Mouse (Mus musculus) kidney, postnatal 36 days (tissue): ENCODE results near the gene 6330409D20Rik.

Source experiments
- DNase-seq, 2 experiments: peaks; one replicate each; pipeline ENCODE4 v3.0.0; 2021 to 2022; ENCODE audit warnings: mixed read lengths in 2 of 2

Gene 6330409D20Rik

DNA sequence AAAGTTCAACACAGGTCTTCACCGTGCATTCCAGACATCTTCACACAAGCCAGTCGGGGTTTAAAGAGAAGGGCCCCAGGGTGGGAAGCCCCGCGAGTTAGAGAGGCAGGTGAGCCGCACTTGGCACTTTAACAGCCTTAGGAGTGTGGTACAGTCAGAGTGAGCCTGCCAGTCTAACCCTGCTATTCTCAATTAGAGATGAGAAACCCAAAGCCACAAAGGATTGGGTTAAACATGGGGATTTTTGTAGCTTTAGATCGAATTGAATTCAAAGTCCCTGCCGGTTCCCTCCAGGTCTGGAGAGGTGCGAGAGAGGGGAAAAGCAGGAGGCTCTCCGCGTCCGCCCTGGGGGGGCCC lies at the start of gene 6330409D20Rik:
Gene 6330409D20Rik (minus strand): TSS at position 101 of the 357 bp plus-strand sequence.
- no peak for DNase-seq

DNA sequence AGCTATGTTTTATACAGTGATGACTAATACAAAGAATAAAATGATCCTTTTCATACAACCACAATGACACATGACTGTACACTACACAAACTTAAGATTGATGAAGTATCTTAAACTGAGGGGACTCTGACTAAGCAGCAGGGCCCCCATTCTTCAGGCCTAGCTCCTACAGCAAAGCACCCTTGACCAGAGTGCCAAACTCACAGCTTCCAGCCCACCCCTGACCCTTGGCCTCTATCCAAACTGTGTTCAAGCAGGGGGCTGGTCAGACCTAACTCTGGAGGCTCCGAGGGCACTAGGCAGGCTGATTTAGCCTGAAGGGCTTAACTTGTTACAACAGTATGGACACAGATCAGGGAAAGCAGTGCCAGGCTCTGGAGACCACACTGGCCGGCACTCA lies 47.8 kb upstream of the 6330409D20Rik start:
- DNase-seq, result no peak

DNA sequence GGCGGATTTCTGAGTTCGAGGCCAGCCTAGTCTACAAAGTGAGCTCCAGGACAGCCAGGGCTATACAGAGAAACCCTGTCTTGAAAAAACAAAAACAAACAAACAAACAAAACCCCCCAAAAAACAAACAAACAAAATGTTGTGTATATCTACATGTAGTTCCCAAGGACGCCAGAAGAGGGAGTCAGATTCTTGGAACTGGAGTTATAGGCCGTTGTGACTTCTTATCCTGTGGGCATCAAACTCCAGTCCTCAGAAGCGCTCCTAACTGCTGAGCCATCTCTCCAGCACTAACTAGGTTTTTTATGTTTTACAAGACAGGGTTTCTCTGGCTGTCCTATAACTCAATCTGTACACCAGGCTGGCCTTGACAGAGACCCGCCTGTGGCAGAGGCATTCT lies 46.4 kb upstream of the 6330409D20Rik start:
- peak in 1 of 2 experiments; percentile 46 for DNase-seq

DNA sequence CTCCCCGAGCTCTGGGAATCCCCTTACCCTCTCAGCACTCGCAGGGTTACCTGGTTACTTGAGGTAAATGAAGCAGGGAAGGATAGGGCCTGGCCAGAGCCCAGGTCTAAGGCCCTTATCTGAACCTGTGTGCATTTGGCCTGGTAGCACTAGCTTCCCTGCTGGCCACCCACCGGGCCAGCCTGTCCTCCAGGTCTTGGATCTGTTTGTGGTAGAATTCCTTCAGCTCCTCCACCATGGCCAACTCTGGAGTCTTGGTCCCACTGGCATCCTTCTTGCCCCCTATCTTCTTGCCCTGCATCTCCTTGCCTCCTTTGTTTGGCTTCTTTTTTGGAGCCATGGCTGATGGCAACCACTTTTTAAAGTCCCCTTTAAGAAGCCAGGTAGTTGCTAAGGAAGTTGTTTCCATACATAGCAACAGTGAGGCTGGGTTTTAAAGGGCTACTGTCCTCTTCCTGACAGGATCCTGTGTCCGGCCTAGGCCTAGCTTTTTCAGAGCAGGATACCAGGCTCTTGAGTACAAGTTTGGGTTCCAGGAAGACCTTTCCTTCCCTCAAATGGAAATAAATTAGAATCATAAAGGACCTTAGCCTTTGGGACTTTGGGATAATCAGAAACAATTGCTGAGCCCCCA lies 43.3 kb upstream of the 6330409D20Rik start, which contains the start of gene Cfap157:
Gene Cfap157 (minus strand): TSS at position 381 of the 634 bp plus-strand sequence.
- peak; percentile 37 to 41 for DNase-seq

DNA sequence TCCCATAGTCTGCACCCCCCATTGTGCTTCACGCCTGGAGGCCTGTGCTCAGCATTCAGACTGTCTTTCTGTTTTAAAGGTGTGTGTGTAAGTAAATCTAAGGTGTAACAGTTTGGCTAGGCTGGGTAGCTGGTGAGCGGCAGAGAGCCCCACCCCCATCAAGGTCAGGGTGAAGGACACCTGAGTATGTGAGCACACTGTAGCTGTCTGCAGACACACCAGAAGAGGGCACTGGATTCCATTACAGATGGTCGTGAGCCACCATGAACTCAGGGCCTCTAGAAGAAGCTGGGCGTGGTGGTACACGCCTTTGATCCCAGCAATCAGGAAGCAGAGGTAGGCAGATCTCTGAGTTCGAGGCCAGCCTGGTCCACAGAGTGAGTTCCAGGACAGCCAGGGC lies 40.9 kb upstream of the 6330409D20Rik start:
- DNase-seq, result no peak

DNA sequence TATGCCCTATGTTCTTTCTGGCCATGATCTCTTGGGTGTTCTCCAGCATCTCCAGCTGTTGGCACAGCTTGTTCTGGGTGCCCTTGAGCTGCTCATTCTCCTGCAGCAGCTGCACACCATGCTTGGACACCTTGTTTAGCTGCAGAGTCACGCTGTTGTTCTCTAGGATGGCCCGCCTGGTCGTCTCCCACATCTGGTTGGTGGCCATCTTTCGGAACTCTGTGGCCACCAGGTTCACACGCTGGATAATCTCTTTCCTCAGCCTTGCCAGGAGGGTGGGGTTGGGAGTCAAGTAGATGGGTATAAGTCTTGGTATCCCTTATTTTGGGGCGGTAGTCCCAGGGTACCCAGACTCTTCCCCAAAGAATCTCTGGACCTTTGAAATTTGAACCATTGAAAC lies 38.9 kb upstream of the 6330409D20Rik start:
- no peak for DNase-seq

DNA sequence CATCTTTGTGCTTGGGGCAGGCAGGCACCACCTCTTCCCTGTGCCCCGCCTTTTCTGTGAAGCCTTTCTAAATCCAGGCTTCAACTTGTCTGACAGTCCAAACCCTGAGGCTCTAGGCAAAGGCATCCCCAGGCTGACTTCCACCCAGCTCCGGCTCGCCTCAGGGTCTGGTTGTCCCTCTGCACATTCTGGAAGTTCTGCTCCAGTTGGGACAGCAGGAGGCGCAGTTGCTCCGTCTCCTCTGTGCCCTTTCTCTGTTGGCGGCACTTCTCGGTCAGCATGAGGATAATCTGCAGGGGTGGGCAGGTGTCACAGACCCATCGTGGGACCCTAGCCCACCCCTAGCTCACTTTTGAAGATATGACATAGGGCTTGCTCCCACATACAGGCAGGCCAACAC lies 38.3 kb upstream of the 6330409D20Rik start:
- peak; percentile 46 to 84 for DNase-seq

DNA sequence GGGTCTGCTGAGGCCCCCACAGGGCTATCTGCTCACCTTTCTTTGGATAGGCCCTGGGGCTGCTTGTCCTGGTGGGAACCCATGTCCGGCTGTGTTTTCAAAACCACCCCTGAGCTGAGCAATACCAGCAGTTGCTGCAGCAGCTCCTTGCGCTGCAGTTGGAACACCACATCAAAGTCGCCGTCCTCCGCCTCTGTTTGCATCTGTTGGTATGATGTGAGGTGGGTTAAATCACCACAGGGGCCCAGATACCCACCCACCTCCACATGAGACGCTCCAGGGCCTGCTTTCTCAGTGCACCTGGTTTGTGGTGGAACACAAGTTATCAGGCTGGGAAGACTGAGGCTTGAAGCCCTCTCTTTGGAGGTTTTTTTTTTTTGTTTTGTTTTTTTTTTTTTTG lies 37.3 kb upstream of the 6330409D20Rik start:
- no peak for DNase-seq

DNA sequence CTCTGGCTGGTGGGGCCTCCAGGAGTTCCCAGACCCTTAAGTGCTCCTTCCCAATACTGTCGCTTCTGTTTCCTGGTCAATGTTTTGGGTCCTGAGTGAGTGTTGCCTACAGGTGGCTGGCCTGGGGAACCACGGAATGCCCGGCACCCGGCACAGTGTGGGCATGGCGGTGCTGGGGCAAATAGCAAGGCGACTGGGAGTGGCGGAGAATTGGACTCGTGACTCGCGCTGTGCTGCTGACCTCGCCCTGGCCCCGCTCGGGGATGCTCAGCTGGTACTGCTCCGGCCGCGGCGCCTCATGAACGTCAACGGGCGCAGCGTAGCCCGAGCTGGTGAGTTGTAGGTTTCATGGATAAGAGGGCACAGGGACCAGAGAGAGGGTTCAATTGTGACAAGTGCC lies 35.4 kb upstream of the 6330409D20Rik start:
- DNase-seq, result peak in 1 of 2 experiments; percentile 33

DNA sequence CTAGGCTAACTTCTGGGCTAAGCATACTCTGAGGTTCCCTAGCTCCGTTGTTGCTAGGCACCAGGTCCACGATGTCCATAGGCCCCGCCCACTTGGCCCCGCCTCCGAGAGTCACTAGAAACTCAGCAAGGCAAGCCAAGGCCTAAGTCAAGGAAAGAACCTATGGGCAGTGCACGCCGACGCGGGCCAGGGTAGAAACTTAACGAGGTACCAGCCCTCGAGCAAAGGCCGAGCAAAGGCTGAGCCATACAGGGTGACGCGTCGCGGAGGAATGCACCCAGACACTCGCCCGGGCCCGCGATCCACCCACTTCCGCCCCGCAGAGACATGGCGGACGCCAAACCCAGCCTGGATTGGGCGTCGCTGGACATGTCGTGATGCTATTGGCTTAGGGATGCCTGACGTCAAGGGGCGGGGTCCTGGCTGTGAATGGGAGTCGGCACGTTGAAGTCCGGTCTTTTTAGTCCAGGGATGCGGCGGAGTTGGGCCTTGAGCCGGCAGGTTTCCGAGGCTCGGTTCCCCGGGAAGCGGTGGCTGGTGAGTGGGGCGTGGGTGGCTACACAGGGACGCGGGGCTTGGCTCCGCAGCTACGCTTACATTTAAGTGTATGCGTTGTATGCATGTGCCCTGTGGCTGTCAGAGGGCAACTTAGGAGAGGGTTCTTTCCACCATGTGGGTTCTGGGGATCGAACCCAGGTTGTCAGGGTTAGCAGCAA lies 34.7 kb upstream of the 6330409D20Rik start, which contains the start of the genes Ttc16 and Ptrh1:
Gene Ttc16 (minus strand): TSS at position 275 of the 716 bp plus-strand sequence.
Gene Ptrh1 (plus strand): TSS at position 428 of the 716 bp plus-strand sequence.
- DNase-seq, result peak; percentile 99 to 100

DNA sequence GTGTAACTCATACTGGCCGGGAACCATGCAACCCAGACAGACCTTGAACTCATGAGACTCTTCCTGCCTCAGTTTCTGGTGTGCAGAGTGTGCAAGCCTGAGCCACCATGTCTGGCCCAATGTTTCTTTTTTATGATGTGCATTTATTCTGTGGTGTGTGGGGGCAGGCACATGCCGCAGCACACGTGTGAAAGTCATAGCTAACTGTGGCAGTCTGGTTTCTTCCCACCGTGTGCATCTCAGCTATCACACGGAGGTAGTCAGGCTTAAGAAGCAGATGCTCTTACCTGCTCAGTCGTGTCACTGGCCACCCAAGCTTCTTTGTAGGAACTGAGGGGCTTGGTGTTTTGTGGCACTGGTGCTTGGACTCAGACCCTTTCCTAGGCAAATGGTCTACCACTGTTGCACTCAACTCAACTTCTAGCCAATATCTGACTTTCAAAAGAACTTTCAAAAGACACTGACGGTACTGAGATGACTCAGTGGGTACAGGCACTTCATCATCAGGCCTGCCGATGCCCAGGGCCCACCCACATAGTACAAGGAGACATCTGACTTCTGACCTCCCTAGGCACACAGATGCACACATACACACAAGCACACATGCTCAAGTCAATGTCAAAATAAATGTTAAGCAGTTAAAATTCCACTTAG lies 31.9 kb upstream of the 6330409D20Rik start:
- no peak for DNase-seq

DNA sequence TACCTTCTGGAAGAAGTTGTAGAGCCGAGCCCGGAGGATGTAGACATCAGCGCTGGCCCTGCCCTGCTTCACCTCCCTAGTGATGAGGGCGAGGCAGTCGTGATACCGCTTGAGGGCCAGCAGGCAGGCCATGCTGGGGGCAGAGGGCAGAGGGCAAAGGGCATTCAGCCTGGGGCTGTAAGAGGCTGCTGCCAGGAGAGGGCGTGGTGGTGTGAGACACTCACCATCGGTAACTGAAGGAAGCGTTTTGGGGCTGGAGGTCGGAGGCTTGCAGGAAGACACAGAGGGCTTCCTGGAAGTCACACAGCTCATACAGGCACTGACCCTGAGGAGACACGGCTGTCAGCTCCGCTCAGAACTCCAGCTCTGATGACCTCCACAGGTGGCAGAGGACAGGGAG lies 31.1 kb upstream of the 6330409D20Rik start:
- peak; percentile 42 to 74 for DNase-seq

DNA sequence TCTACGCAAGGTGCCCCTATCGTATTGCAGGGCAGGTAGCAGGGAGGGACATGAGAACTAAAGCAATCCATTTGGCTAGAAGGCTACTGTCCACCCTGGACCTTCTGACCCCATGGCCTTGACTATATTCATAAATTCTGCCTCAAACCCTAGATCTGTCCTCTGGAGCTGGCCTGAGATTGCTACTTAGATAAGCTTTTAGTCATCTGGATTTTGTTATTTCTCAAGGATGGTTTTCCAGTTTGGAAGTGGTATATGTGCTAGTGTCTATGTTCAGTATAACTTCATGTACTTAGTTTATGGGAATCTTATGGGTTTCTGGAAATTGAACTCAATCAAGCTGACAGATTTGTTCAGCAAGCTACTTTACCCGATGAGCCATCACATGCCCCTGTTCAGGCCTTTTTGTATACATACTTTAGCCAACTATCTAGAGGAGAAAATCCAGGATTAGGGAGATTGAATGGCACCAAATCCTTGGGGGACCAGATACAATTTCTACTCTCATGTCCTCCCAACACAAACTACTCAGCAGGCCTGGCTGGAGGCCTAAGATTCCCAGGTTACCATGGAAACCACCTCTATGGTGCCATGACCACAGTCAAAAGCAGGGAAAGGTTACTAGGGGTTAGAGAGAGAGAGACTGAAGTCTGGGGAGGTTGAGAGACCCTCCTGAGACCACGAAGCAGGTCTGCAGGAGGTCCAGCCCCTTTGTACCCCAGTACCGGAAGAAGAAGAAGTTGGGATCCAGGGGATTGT lies 28.7 kb upstream of the 6330409D20Rik start:
- DNase-seq, result no peak

DNA sequence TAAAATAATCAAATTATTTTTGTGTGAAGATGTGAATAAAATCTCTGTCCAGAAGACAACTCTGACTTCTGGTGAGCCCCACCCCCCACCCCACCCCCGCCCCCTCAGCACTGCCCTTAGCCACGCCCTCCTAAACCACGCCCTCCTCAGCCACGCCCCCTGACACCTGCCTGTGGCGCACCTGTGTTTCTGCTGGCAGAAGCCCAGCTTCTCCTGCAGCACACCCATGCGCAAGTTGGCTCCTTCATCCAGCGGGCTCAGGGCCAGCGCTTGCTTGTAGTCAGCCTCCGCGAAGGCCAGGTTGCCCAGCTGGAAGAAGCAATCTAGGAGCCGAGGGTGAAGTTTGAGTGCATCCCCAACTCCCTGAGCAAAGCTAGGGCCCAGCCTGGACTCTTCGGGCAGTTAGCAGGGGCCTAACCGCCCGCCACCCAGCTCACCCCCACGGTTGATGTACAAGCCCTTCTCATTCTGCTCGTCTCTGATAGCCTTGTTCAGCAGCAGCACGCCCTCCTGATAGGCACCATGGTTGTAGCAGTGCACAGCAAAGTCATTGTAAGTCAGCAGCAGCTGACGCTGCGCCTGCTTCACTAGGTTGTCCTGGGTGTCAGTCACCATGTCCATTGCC lies 28.0 kb upstream of the 6330409D20Rik start:
- DNase-seq, result peak; percentile 57 to 79

DNA sequence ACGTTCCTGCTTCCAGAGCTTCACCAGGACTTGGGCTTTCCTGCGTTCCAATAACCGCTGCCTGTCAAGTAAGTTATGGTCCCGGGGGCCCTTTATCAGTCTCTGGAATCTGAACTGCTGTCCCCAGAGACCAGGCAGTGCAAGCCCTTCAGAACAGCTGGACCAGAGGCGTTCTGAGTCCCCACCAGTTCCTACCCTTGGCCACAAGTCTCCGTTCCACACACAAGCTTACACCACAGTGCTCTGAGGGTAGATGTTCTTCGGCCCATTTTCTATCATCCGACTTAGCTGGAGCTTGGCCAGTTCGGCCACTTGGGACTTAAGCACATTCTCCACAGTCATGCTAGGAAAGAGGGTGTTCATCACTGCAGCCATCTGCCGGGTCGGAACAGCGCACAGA lies 26.4 kb upstream of the 6330409D20Rik start:
- peak; percentile 40 to 48 for DNase-seq

DNA sequence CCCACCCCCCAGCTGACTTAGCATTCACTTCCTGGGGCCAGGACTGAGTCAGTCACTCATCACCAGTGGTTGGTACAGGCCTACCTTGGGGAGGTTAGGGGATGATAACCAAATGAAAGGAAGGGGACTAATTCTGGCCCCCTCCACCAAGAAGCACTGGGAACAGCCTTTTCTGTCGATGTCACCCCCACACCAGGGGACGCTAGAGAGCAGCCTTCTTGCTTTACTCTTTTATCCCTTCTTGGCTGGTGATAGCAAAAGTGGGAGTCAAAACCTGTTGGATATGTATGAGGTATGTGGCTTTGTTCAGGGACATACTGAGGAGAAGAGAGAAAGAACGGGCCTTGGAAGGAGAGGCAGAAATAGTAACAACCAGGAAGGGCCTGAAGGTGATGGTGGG lies 22.5 kb upstream of the 6330409D20Rik start:
- no peak for DNase-seq

DNA sequence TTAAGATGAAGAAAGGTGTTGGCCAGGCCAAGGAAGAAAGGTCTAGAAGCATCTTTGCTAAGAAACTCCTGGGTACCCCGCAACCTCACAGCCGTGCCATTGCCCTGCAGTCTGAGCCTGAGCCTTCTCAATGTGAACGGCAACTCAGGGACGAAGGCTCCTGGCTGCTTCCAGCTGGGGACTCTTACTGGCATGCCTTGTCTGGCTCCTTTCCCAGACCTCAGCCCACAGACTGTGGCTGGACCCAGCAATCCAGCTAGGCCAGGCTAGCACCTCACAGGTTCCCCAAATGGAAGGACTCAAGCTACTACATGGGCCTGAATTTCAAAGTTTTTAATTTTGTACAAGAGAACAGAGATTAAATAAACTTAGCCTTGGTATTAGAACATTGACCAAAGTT lies 21.0 kb upstream of the 6330409D20Rik start:
- no peak for DNase-seq

DNA sequence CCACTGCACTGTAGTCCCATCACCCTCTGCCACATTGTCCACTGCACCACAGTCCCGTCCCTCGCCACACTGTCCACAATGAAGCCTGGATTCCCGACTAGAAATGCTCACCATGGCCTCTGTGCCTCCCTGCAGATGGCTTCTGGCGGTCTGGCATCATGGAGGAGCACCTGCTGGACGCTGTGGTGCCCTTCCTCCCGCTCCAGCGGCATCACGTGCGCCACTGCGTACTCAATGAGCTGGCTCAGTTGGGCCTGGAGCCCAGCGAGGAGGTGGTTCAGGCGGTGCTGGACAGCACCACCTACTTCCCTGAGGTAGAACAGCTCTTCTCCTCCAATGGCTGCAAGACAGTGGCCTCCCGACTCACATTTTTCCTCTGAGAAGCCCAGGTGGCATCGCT lies 20.5 kb upstream of the 6330409D20Rik start:
- DNase-seq, result no peak

DNA sequence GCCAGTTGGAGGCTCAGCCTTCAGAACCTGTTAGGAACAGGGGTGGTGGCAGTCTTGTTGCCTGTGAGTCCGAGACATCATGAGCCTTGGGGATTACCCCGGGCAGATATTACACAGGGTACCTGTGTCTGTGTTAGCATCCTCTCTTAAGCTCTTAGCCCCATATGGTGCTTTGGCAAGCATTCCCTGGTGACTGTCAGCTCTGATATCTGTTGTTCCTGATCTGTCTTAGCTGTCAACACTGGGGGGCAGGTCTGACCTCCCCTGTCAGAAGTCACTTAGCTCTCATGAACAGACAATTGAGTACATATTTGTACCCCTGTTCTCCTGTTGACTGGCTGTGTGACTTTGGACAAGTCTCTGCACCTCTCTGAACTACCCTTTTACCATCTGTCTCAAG lies 18.2 kb upstream of the 6330409D20Rik start:
- DNase-seq, result no peak

DNA sequence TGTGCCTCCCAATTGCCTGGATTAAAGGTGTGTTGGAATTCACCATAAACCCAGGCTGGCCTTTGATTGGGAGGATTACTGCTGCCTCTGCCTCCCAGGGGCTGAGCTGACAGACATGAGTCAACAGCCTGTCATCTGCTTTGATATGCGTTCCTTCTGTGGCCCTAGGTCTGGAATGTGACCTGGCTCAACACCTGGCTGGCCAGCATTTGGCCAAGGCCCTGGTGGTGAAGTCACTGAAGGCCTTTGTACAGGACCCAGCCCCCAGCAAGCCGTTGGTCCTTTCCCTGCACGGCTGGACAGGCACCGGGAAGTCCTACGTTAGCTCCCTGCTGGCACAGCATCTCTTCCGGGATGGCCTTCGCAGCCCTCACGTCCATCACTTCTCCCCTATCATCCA lies 17.7 kb upstream of the 6330409D20Rik start:
- DNase-seq, result peak; percentile 45 to 54

DNA sequence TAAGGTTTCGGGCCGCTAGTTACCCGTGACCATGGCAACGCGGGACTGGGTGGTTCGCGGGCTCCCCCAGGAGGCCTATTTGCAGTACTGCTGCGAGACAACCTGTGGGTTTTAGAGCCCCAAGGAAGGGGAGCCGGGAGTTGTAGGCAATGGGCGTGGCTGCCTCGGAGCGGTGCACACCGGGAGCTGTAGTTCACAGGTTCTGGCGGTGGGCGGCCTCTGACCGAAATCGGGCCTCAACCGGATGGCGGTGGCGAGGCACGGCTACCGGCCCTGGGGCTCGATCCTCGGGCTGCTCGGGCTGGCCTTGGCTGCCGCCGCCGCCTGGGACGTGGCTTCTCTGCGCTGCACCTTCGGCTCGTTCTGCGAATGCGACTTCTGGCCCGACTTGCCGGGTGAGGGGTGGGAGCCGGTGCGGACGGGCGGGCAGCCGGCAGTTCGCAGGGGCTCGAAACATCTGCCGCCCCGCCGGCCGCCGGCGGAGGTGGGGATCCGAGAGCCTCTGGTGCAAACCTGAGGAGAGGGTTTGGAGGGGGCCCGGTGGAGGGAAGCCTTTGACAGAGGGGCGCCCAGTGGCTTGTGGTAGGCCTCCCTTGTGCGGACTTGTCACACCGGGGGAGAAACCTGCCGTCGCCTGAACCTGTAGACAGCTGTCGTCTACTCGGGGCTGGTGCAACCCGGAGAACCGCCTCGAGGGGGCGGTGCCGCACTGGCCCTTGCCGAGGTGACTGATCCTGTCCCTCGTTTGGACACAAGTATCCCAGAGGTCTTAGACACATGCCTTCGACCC lies 16.4 kb upstream of the 6330409D20Rik start, which contains the start of gene Tor2a:
Gene Tor2a (plus strand): TSS at position 179 of the 790 bp plus-strand sequence.
- peak; percentile 98 for DNase-seq

DNA sequence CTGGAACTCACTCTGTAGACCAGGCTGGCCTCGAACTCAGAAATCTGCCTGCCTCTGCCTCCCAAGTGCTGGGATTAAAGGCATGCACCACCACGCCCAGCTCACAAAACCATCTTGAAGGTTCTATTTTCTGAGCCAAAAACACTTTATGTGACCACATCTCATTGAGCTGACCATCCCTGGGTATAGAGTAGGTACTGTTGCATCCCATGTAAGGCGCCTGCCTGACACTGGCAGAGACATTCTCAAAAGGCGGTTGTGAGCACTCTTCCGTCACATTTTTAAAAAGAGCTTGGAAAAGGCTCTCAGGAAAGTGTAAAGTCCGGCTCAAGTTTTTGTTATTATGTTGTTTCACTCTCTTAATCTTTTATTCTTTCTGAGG lies 15.8 kb upstream of the 6330409D20Rik start:
- DNase-seq, result no peak
